Comparison of ENCODE assay signal across 20 mouse cellular contexts in the genomic region with DNA sequence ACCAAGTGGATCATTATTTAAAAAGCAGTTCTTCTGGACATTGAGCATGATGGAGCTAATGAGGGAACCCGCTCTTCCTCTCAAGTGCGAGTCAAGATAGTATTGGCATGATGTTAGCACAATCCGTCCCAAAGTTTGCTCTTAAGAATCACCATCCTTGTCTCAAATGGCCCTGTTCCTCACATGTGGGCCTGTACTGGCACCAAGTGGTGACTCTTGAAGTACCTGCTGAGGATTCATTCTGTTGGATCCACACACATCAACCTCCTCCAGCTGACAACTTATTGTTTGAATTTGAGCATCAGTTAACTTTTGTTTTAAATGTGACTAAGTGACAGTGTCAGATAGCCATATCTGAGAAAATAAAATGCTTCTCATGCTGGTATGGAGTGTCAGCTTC. TPM values are rescaled to one million over a fixed set of nuclear protein-coding genes. Genes with fewer than 3 reads are reported as not detected.
DNase-seq lines count a peak whose midpoint lies in the region; ATAC-seq and TF ChIP-seq lines count a peak whose summit lies in the region.
"Had no signal": no experiment of that assay in that cellular context is flagged by ENCODE, and none has a peak within 500 bp of the region (broad histone marks: within the 10 kb centered on the region; RNA-seq: fewer than 3 reads in every experiment).

No protein-coding gene starts in this region.

- no peaks in the 10 kb centered on the region for H3K9me3 ChIP-seq in kidney, embryonic 14.5 days (ENCODE audit: control insufficient read depth, low read length)
- H3K9me3 ChIP-seq: embryonic facial prominence, embryonic 10.5 days; forebrain, embryonic 12.5 days; limb, embryonic 10.5 days; neural tube, embryonic 15.5 days had no signal

- H3K9ac ChIP-seq in kidney, embryonic 14.5 days (ENCODE audit: low read depth, low read length): no peak overlapping the region
- H3K9ac ChIP-seq: forebrain, embryonic 12.5 days; lung, embryonic 14.5 days; neural tube, embryonic 15.5 days had no signal

- no peaks in the 10 kb centered on the region for H3K4me1 ChIP-seq in kidney, embryonic 14.5 days (ENCODE audit: control insufficient read depth, insufficient read depth, low read length)
- H3K4me1 ChIP-seq: embryonic facial prominence, embryonic 10.5 days; forebrain, embryonic 12.5 days; limb, embryonic 10.5 days; neural tube, embryonic 15.5 days had no signal

- H3K4me2 ChIP-seq in kidney, embryonic 14.5 days (replicated peaks; ENCODE audit: low read depth, low read length): no peak overlapping the region
- H3K4me2 ChIP-seq: forebrain, embryonic 12.5 days; lung, embryonic 14.5 days; neural tube, embryonic 15.5 days had no signal

- TF ChIP-seq CTCF in gastrocnemius, adult 2 months (IDR thresholded peaks at IDR 0.05): peak; percentile 31

- H3K36me3 ChIP-seq in kidney, embryonic 14.5 days (ENCODE audit: control insufficient read depth, insufficient read depth, low read length): peaks cover 3% of the 10 kb centered on the region; the same call in 1 of the 2 replicates
- H3K36me3 ChIP-seq: limb, embryonic 10.5 days had no signal

- H3K4me3 ChIP-seq in gastrocnemius, adult 2 months: no peak overlapping the region
- no peak overlapping the region for H3K4me3 ChIP-seq in kidney, embryonic 14.5 days (ENCODE audit: low read length)
- H3K4me3 ChIP-seq: embryonic facial prominence, embryonic 10.5 days; forebrain, embryonic 12.5 days; limb, embryonic 10.5 days; neural tube, embryonic 15.5 days had no signal

- 93% methylated on average over 3 of the region's 3 CpGs for WGBS in kidney, embryonic 14.5 days

- no peak for DNase-seq in gastrocnemius, adult 2 months
- no peak for DNase-seq in gastrocnemius, postnatal 10 days
- DNase-seq in kidney, adult 9 months: peak; percentile 28
- peak; percentile 27 for DNase-seq in 416B (ENCODE audit: low read depth)
- peak; percentile 14 for DNase-seq in kidney, postnatal 14 days
- DNase-seq in layer of hippocampus, postnatal 25 days (ENCODE audit: extremely low spot score in 1 of 2, low spot score in 1 of 2): no peak
- DNase-seq: adrenal gland, adult 8-10 months; cerebellum, adult 8-10 months; gastrocnemius, postnatal 25 days; lung, embryonic 14.5 days; lung, postnatal 4 days; right cerebral cortex, postnatal 14 days; spleen, adult 18-20 months had no signal

- H3K27me3 ChIP-seq in kidney, embryonic 14.5 days (ENCODE audit: control insufficient read depth, insufficient read depth, low read length): no peaks in the 10 kb centered on the region
- H3K27me3 ChIP-seq: forebrain, embryonic 12.5 days; neural tube, embryonic 15.5 days had no signal

- ATAC-seq in kidney, embryonic 14.5 days (ENCODE audit: low FRiP score, low TSS enrichment): no peak
- no peak for ATAC-seq in erythroid progenitor cell, adult 5-6 weeks (replicated peaks; ENCODE audit: low FRiP score, poor library complexity, severe bottlenecking)

- intact Hi-C loops in gastrocnemius, adult 2 months (cut with DNase I): no loop called here

- H3K27ac ChIP-seq in gastrocnemius, adult 2 months: no peak overlapping the region
- H3K27ac ChIP-seq in kidney, embryonic 14.5 days (ENCODE audit: low read depth, low read length): no peak overlapping the region
- H3K27ac ChIP-seq: embryonic facial prominence, embryonic 10.5 days; forebrain, embryonic 12.5 days; limb, embryonic 10.5 days; neural tube, embryonic 15.5 days had no signal

RNA-seq across cellular contexts. Expression of a gene that starts 51.0 kb away (rescaled TPM):
- total RNA-seq in gastrocnemius, adult 2 months (2021): 1 to 10 TPM; 1.1 to 1.6 TPM
- total RNA-seq in gastrocnemius, postnatal 10 days (2021): 1 to 10 TPM; 1.9 to 3.2 TPM
- 3.3 and 3.7 TPM in 2 replicates for polyA plus RNA-seq in kidney, embryonic 14.5 days (2014; fragmentation: Nextera tagmentation; extraction: Ambion mirVana)
- not detected in 2 replicates for total RNA-seq in erythroid progenitor cell, adult 5-6 weeks (2015; ENCODE audit: low replicate concordance)
- total RNA-seq in erythroid progenitor cell, adult 5-6 weeks (2017; ENCODE audit: low replicate concordance): not detected in 2 replicates
- under 1 TPM; 0.15 to 0.28 TPM for total RNA-seq in layer of hippocampus, postnatal 25 days (2021)
- total RNA-seq: liver, adult 2 months had no signal

Comparison
In these comparisons a context has a peak if more than half of its experiments do, and no peak if none do; other contexts are left out.
1. DNase-seq: peak in kidney, adult 9 months (single experiment), 416B (single experiment) and kidney, postnatal 14 days (single experiment); none in gastrocnemius, adult 2 months (single experiment), gastrocnemius, postnatal 10 days (single experiment) and layer of hippocampus, postnatal 25 days (0 of 2).